Mouse (Mus musculus) bone marrow macrophage, adult 2 months (primary cell): Measurements from ENCODE around the gene Msh3.

Source experiments
- CTCF ChIP-seq: IDR thresholded peaks from 2 replicates; pipeline ENCODE4 v1.5.1; 2012; ENCODE audit warnings: low read depth, mild to moderate bottlenecking, low read length, moderate library complexity
- POLR2A ChIP-seq: IDR thresholded peaks from 2 replicates; pipeline ENCODE4 v1.6.1; 2012; ENCODE audit warnings: mild to moderate bottlenecking, low read depth, low read length, borderline replicate concordance

GRCm38 (mm10) chr13:92299522-92299921 lies 55.3 kb downstream of the Msh3 start:
- no peak for TF ChIP-seq CTCF
- TF ChIP-seq POLR2A: no peak
